Mouse (Mus musculus) adrenal gland, postnatal 10 days (tissue): ENCODE measurements around the gene Btbd35f8. TPM values are rescaled to one million over a fixed set of nuclear protein-coding genes. Genes with fewer than 3 reads are reported as not detected.
"Not testable (repeated sequence)": the region's sequence is repeated elsewhere in the genome, so short reads cannot be mapped to it uniquely, and the experiment has no call there.

Experiments used
- DNase-seq: peaks from one replicate; pipeline ENCODE4 v3.0.0; 2021; ENCODE audit warnings: mixed read lengths
- long read RNA-seq, 2 experiments: library from polyadenylated mRNA; stranded (forward); transcript quantifications; one replicate each; pipeline ENCODE4 v2.0.0; 2021
- total RNA-seq, 2 experiments: library from RNA; stranded (reverse); gene quantifications; 2 replicates each; pipeline ENCODE4 v1.2.3; 2021

Btbd35f8 gene
- not detected for total RNA-seq
- long read RNA-seq, experiment 1, result 0 reads
- long read RNA-seq, experiment 2, result 0 reads

- not testable (repeated sequence) for DNase-seq
Measured at GRCm38 (mm10) chrX:34450224-34450623, at the start of gene Btbd35f8. Gene Btbd35f8 (plus strand): TSS chrX:34450524.

Other genes starting within 250 kb of the Btbd35f8 start
- gene Spin2g, start 211.8 kb upstream of the Btbd35f8 start, total RNA-seq, result not detected